Mouse (Mus musculus): ENCODE measurements around the gene Ccdc152.

GRCm38 (mm10) chr15:3270646-3271077 is 32.7 kb downstream of the Ccdc152 start:
- no peak for TF ChIP-seq CTCF (IDR thresholded peaks at IDR 0.05; ENCODE audit: low read depth, low read length)
- TF ChIP-seq GATA2 (IDR thresholded peaks at IDR 0.05; ENCODE audit: borderline replicate concordance, low read depth, low read length), result no peak

Data from G1E (cell line).